Mouse (Mus musculus): Measurements from ENCODE around the gene Cldn13.
"Not testable (repeated sequence)": the region's sequence is repeated elsewhere in the genome, so short reads cannot be mapped to it uniquely, and the experiment has no call there.

Gene Cldn13

GRCm38 (mm10) chr5:134915311-134915710 lies at the start of gene Cldn13:
Gene Cldn13, minus strand, starts transcription at chr5:134915526.
- no peak for DNase-seq

GRCm38 (mm10) chr5:134964655-134965054 lies 49.3 kb upstream of the Cldn13 start:
- not testable (repeated sequence) for DNase-seq

- no peak for DNase-seq
These were observed 48.2 kb upstream of the Cldn13 start for GRCm38 (mm10) chr5:134963546-134963945.

- no peak for DNase-seq
These were observed 46.2 kb upstream of the Cldn13 start for GRCm38 (mm10) chr5:134961519-134961918.

GRCm38 (mm10) chr5:134960430-134960829 lies 45.1 kb upstream of the Cldn13 start:
- no peak for DNase-seq

GRCm38 (mm10) chr5:134959114-134959513 lies 43.8 kb upstream of the Cldn13 start:
- DNase-seq, result no peak

GRCm38 (mm10) chr5:134955491-134955890 lies 40.2 kb upstream of the Cldn13 start:
- no peak for DNase-seq

GRCm38 (mm10) chr5:134951053-134951884 lies 35.9 kb upstream of the Cldn13 start:
- DNase-seq, result no peak

- no peak for DNase-seq
These were observed 32.7 kb upstream of the Cldn13 start for GRCm38 (mm10) chr5:134948085-134948439.

- no peak for DNase-seq
These were observed 32.2 kb upstream of the Cldn13 start for GRCm38 (mm10) chr5:134947420-134948084.

GRCm38 (mm10) chr5:134946857-134947255 lies 31.5 kb upstream of the Cldn13 start, which contains the start of gene Cldn4:
Gene Cldn4, minus strand, starts transcription at chr5:134946934.
- no peak for DNase-seq

- no peak for DNase-seq
These were observed 30.9 kb upstream of the Cldn13 start for GRCm38 (mm10) chr5:134946063-134946856.

GRCm38 (mm10) chr5:134945266-134945959 lies 30.1 kb upstream of the Cldn13 start:
- DNase-seq, result no peak

- DNase-seq, result no peak
These were observed 28.9 kb upstream of the Cldn13 start for GRCm38 (mm10) chr5:134944179-134944578.

GRCm38 (mm10) chr5:134942740-134943139 lies 27.4 kb upstream of the Cldn13 start:
- no peak for DNase-seq

- no peak for DNase-seq
These were observed 26.3 kb upstream of the Cldn13 start for GRCm38 (mm10) chr5:134941472-134942209.

- not testable (repeated sequence) for DNase-seq
These were observed 24.2 kb upstream of the Cldn13 start for GRCm38 (mm10) chr5:134939554-134939953.

GRCm38 (mm10) chr5:134939069-134939468 lies 23.7 kb upstream of the Cldn13 start:
- no peak for DNase-seq

GRCm38 (mm10) chr5:134936626-134937185 lies 21.4 kb upstream of the Cldn13 start:
- no peak for DNase-seq

GRCm38 (mm10) chr5:134936051-134936450 lies 20.7 kb upstream of the Cldn13 start:
- no peak for DNase-seq

GRCm38 (mm10) chr5:134934666-134935065 lies 19.3 kb upstream of the Cldn13 start:
- no peak for DNase-seq

- DNase-seq, result not testable (repeated sequence)
These were observed 18.4 kb upstream of the Cldn13 start for GRCm38 (mm10) chr5:134933686-134934085.
